Comparison of ENCODE assay signal across 14 mouse cellular contexts in genomic region chr17:4541020-4541743, GRCm38 (mm10).
DNase-seq lines count a peak whose midpoint lies in the region; ATAC-seq and TF ChIP-seq lines count a peak whose summit lies in the region.
"Had no signal": no experiment of that assay in that cellular context is flagged by ENCODE, and none has a peak within 500 bp of the region (broad histone marks: within the 10 kb centered on the region; RNA-seq: fewer than 3 reads in every experiment).

No protein-coding gene starts in this region.

- H3K27me3 ChIP-seq in cerebellum, adult 2 months (ENCODE audit: control insufficient read depth, insufficient read depth, low read length): no peaks in the 10 kb centered on the region
- H3K27me3 ChIP-seq in forebrain, embryonic 13.5 days: no peaks in the 10 kb centered on the region
- no peaks in the 10 kb centered on the region for H3K27me3 ChIP-seq in midbrain, postnatal 0 days (ENCODE audit: insufficient read depth, low read length)
- H3K27me3 ChIP-seq: embryonic facial prominence, embryonic 13.5 days; limb, embryonic 13.5 days had no signal

- no peak overlapping the region for H3K9ac ChIP-seq in forebrain, embryonic 13.5 days
- no peak overlapping the region for H3K9ac ChIP-seq in midbrain, postnatal 0 days (replicated peaks; ENCODE audit: low read length, poor library complexity, severe bottlenecking)
- H3K9ac ChIP-seq: embryonic facial prominence, embryonic 13.5 days; limb, embryonic 13.5 days; lung, embryonic 14.5 days had no signal

- H3K4me3 ChIP-seq in cerebellum, adult 2 months (replicated peaks; ENCODE audit: insufficient read depth, low read depth, low read length): no peak overlapping the region
- no peak overlapping the region for H3K4me3 ChIP-seq in forebrain, embryonic 13.5 days
- no peak overlapping the region for H3K4me3 ChIP-seq in midbrain, postnatal 0 days (ENCODE audit: low read depth, low read length)
- H3K4me3 ChIP-seq: embryonic facial prominence, embryonic 13.5 days; limb, embryonic 13.5 days had no signal

- H3K4me1 ChIP-seq in cerebellum, adult 2 months (ENCODE audit: control insufficient read depth, insufficient read depth, low read length): no peaks in the 10 kb centered on the region; the same call in 1 of the 2 replicates
- peaks cover 9% of the 10 kb centered on the region for H3K4me1 ChIP-seq in forebrain, embryonic 13.5 days
- no peaks in the 10 kb centered on the region for H3K4me1 ChIP-seq in midbrain, postnatal 0 days (ENCODE audit: insufficient read depth, low read length)
- H3K4me1 ChIP-seq: embryonic facial prominence, embryonic 13.5 days; limb, embryonic 13.5 days had no signal

- H3K4me2 ChIP-seq in forebrain, embryonic 13.5 days: no peak overlapping the region
- no peak overlapping the region for H3K4me2 ChIP-seq in midbrain, postnatal 0 days (ENCODE audit: low read depth, low read length, poor library complexity, severe bottlenecking)
- H3K4me2 ChIP-seq: embryonic facial prominence, embryonic 13.5 days; heart, embryonic 11.5 days; limb, embryonic 13.5 days; lung, embryonic 14.5 days had no signal

- TF ChIP-seq POLR2A in cerebellum, adult 2 months (IDR thresholded peaks at IDR 0.05; ENCODE audit: borderline replicate concordance, insufficient read depth, low read length): no peak

- no peaks in the 10 kb centered on the region for H3K9me3 ChIP-seq in forebrain, embryonic 13.5 days (replicated peaks)
- H3K9me3 ChIP-seq in midbrain, postnatal 0 days (ENCODE audit: low read length): no peaks in the 10 kb centered on the region
- H3K9me3 ChIP-seq: embryonic facial prominence, embryonic 13.5 days; limb, embryonic 13.5 days had no signal

- H3K27ac ChIP-seq in cerebellum, adult 2 months (ENCODE audit: insufficient read depth, low read length): no peak overlapping the region
- peak overlapping the region; percentile 44; the same call in 1 of the 2 replicates for H3K27ac ChIP-seq in forebrain, embryonic 13.5 days
- H3K27ac ChIP-seq in midbrain, postnatal 0 days (ENCODE audit: low read depth, low read length): no peak overlapping the region
- H3K27ac ChIP-seq: embryonic facial prominence, embryonic 13.5 days; limb, embryonic 13.5 days had no signal

- DNase-seq in cerebellum, postnatal 10 days: peak; percentile 8 to 14
- DNase-seq in cerebellum, adult 2 months: no peak
- peak; percentile 39 to 50 for DNase-seq in layer of hippocampus, adult 18-20 months (ENCODE audit: low spot score in 2 of 2)
- peak; percentile 55 for DNase-seq in midbrain, postnatal 0 days (ENCODE audit: low spot score)
- DNase-seq in adrenal gland, postnatal 25 days: no peak
- no peak for DNase-seq in Muller cell, postnatal 12 days (ENCODE audit: inconsistent ontology term)
- no peak for DNase-seq in adrenal gland, adult 2 months
- DNase-seq: cerebellum, adult 11 months; lung, embryonic 14.5 days; thymus, adult 18-20 months had no signal

- ATAC-seq in forebrain, embryonic 13.5 days: peak; percentile 85
- ATAC-seq in midbrain, postnatal 0 days (ENCODE audit: low FRiP score): no peak

- 39% methylated on average over 7 of the region's 7 CpGs for WGBS in cerebellum, adult 2 months
- WGBS in forebrain, embryonic 13.5 days: 17% methylated on average over 7 of the region's 7 CpGs
- WGBS in midbrain, postnatal 0 days: 25% methylated on average over 7 of the region's 7 CpGs

- no peaks in the 10 kb centered on the region for H3K36me3 ChIP-seq in forebrain, embryonic 13.5 days (ENCODE audit: poor library complexity, severe bottlenecking)
- H3K36me3 ChIP-seq in midbrain, postnatal 0 days (ENCODE audit: insufficient read depth, low read length): no peaks in the 10 kb centered on the region
- H3K36me3 ChIP-seq: embryonic facial prominence, embryonic 13.5 days; limb, embryonic 13.5 days had no signal

- no peak for TF ChIP-seq CTCF in cerebellum, adult 2 months (IDR thresholded peaks at IDR 0.05; ENCODE audit: borderline replicate concordance, insufficient read depth, low read depth, low read length)
- no peak for TF ChIP-seq CTCF in midbrain, postnatal 0 days (IDR thresholded peaks at IDR 0.05)

Comparison
In these comparisons a context has a peak if more than half of its experiments do, and no peak if none do; other contexts are left out.
1. DNase-seq: peak in cerebellum, postnatal 10 days (2 of 2), layer of hippocampus, adult 18-20 months (2 of 2) and midbrain, postnatal 0 days (single experiment); none in cerebellum, adult 2 months (0 of 2), adrenal gland, postnatal 25 days (single experiment), Muller cell, postnatal 12 days (single experiment) and adrenal gland, adult 2 months (single experiment).